Mouse (Mus musculus) embryonic facial prominence, embryonic 12.5 days (tissue): ENCODE data around the gene Foxo1. TPM values are rescaled to one million over a fixed set of nuclear protein-coding genes. Genes with fewer than 3 reads are reported as not detected.

Experiments
- ATAC-seq: fragments of 200-750 bp; cut with Nextera tagmentation; 2 replicates; pipeline ENCODE4 v1.8.0; 2017; ENCODE audit not compliant: insufficient number of reproducible peaks, insufficient read depth, low FRiP score, low TSS enrichment
- H3K27ac ChIP-seq: fragments of 300-500 bp; sonication (generic); 2 replicates; pipeline ENCODE4 v1.5.1; 2016; ENCODE audit warnings: mild to moderate bottlenecking
- H3K27me3 ChIP-seq: fragments of 300-500 bp; sonication (generic); 2 replicates; pipeline ENCODE4 v1.6.1; 2016; ENCODE audit warnings: mild to moderate bottlenecking, moderate library complexity
- H3K36me3 ChIP-seq: fragments of 300-500 bp; sonication (generic); 2 replicates; pipeline ENCODE4 v1.6.1; 2016; ENCODE audit warnings: mild to moderate bottlenecking
- H3K4me1 ChIP-seq: fragments of 300-500 bp; sonication (generic); 2 replicates; pipeline ENCODE4 v1.6.1; 2016
- H3K4me2 ChIP-seq: fragments of 300-500 bp; sonication (generic); replicated peaks from 2 replicates; pipeline ENCODE4 v1.6.1; 2016; ENCODE audit warnings: mild to moderate bottlenecking, moderate library complexity
- H3K4me3 ChIP-seq: fragments of 300-500 bp; sonication (generic); 2 replicates; pipeline ENCODE4 v1.5.1; 2016; ENCODE audit warnings: mild to moderate bottlenecking
- H3K9ac ChIP-seq: fragments of 300-500 bp; sonication (generic); 2 replicates; pipeline ENCODE4 v1.6.1; 2016; ENCODE audit warnings: mild to moderate bottlenecking, moderate library complexity
- H3K9me3 ChIP-seq: fragments of 300-500 bp; sonication (generic); 2 replicates; pipeline ENCODE4 v1.6.1; 2016; ENCODE audit warnings: mild to moderate bottlenecking, moderate library complexity
- WGBS: fragments of 180-500 bp; shearing (Covaris S2); methylation state at CpG from one replicate; pipeline ENCODE4 v1.1.7; 2016; 5-methylcytosine and 5-hydroxymethylcytosine counted together
- polyA plus RNA-seq: library from polyadenylated mRNA; unstranded; fragments of >200 nt; fragmentation: Nextera tagmentation; extraction: Ambion mirVana; gene quantifications from 2 replicates; pipeline ENCODE4 v1.2.1, GENCODE M21; 2016

The Foxo1 gene
- polyA plus RNA-seq, 1 experiment from 2014 or later = 7.7 TPM

GRCm38 (mm10) chr3:52390766-52391665 lies 122.9 kb downstream of the Foxo1 start:
- Histone ChIP-seq H3K4me1 (no peaks in the 10 kb centered on the region), H3K27ac (no peak overlapping the region), H3K4me3 (no peak overlapping the region), H3K9me3 (no peaks in the 10 kb centered on the region), H3K36me3 (no peaks in the 10 kb centered on the region), H3K9ac (no peak overlapping the region), H3K27me3 (no peaks in the 10 kb centered on the region), H3K4me2 (no peak overlapping the region)
- no peak for ATAC-seq
- WGBS = 72% methylated on average over 17 of the region's 17 CpGs

- Histone ChIP-seq H3K9me3 (no peaks in the 10 kb centered on the region), H3K4me3 (no peak overlapping the region), H3K27me3 (no peaks in the 10 kb centered on the region), H3K4me1 (no peaks in the 10 kb centered on the region), H3K27ac (no peak overlapping the region), H3K9ac (no peak overlapping the region), H3K36me3 (no peaks in the 10 kb centered on the region), H3K4me2 (no peak overlapping the region)
- WGBS = 77% methylated on average over 6 of the region's 6 CpGs
- no peak for ATAC-seq
Measured at GRCm38 (mm10) chr3:52391897-52392296, 123.8 kb downstream of the Foxo1 start.

GRCm38 (mm10) chr3:52392521-52392920 lies 124.4 kb downstream of the Foxo1 start:
- 78% methylated on average over 2 of the region's 2 CpGs for WGBS
- no peaks in the 10 kb centered on the region for H3K9me3 ChIP-seq
- no peak for ATAC-seq
- no peak overlapping the region for H3K4me2 ChIP-seq
- H3K4me1 ChIP-seq = no peaks in the 10 kb centered on the region
- no peak overlapping the region for H3K4me3 ChIP-seq
- no peaks in the 10 kb centered on the region for H3K27me3 ChIP-seq
- H3K27ac ChIP-seq = no peak overlapping the region
- no peak overlapping the region for H3K9ac ChIP-seq
- no peaks in the 10 kb centered on the region for H3K36me3 ChIP-seq

- 56% methylated on average over 10 of the region's 10 CpGs for WGBS
- H3K36me3 ChIP-seq = no peaks in the 10 kb centered on the region
- H3K27me3 ChIP-seq = no peaks in the 10 kb centered on the region
- no peaks in the 10 kb centered on the region for H3K9me3 ChIP-seq
- ATAC-seq = no peak
- H3K27ac ChIP-seq = no peak overlapping the region
- H3K4me3 ChIP-seq = no peak overlapping the region
- no peak overlapping the region for H3K4me2 ChIP-seq
- no peak overlapping the region for H3K9ac ChIP-seq
- no peaks in the 10 kb centered on the region for H3K4me1 ChIP-seq
Measured at GRCm38 (mm10) chr3:52393171-52393570, 125.0 kb downstream of the Foxo1 start.

- Histone ChIP-seq H3K4me2 (no peak overlapping the region), H3K4me3 (no peak overlapping the region), H3K9ac (no peak overlapping the region), H3K4me1 (peaks cover 13% of the 10 kb centered on the region), H3K27me3 (no peaks in the 10 kb centered on the region), H3K9me3 (no peaks in the 10 kb centered on the region), H3K27ac (no peak overlapping the region), H3K36me3 (no peaks in the 10 kb centered on the region)
- no peak for ATAC-seq
- WGBS = 80% methylated on average over 13 of the region's 13 CpGs
Measured at GRCm38 (mm10) chr3:52396121-52396731, 128.1 kb downstream of the Foxo1 start.

GRCm38 (mm10) chr3:52396951-52397615 lies 128.9 kb downstream of the Foxo1 start:
- H3K4me3 ChIP-seq = no peak overlapping the region
- 71% methylated on average over 10 of the region's 10 CpGs for WGBS
- no peaks in the 10 kb centered on the region for H3K36me3 ChIP-seq
- H3K9me3 ChIP-seq = no peaks in the 10 kb centered on the region
- ATAC-seq = no peak
- H3K4me2 ChIP-seq = no peak overlapping the region
- no peak overlapping the region for H3K9ac ChIP-seq
- no peak overlapping the region for H3K27ac ChIP-seq
- H3K27me3 ChIP-seq = no peaks in the 10 kb centered on the region
- peaks cover 19% of the 10 kb centered on the region for H3K4me1 ChIP-seq

- no peak for ATAC-seq
- Histone ChIP-seq H3K9me3 (no peaks in the 10 kb centered on the region), H3K4me1 (peaks cover 19% of the 10 kb centered on the region), H3K4me2 (no peak overlapping the region), H3K36me3 (no peaks in the 10 kb centered on the region), H3K27me3 (no peaks in the 10 kb centered on the region), H3K27ac (no peak overlapping the region), H3K9ac (no peak overlapping the region), H3K4me3 (no peak overlapping the region)
- WGBS = 71% methylated on average over 8 of the region's 8 CpGs
Measured at GRCm38 (mm10) chr3:52397961-52398360, 129.8 kb downstream of the Foxo1 start.

- H3K27ac ChIP-seq = no peak overlapping the region
Measured at GRCm38 (mm10) chr3:52400284-52401161, 132.4 kb downstream of the Foxo1 start.

GRCm38 (mm10) chr3:52401162-52401928 lies 133.2 kb downstream of the Foxo1 start:
- H3K4me1 ChIP-seq = peaks cover 24% of the 10 kb centered on the region
- 0 out of 2 replicates have a peak, but pooled peaks have one; percentile 13 for ATAC-seq
- H3K9ac ChIP-seq = peak overlapping the region; percentile 41
- peak overlapping the region; percentile 30 for H3K4me3 ChIP-seq
- H3K4me2 ChIP-seq = peak overlapping the region; percentile 65
- no peaks in the 10 kb centered on the region for H3K36me3 ChIP-seq
- 2% methylated on average over 26 of the region's 26 CpGs for WGBS
- H3K27me3 ChIP-seq = no peaks in the 10 kb centered on the region
- no peak overlapping the region for H3K27ac ChIP-seq
- no peaks in the 10 kb centered on the region for H3K9me3 ChIP-seq

More at GRCm38 (mm10) chr3:52400284-52401161, 132.4 kb downstream of the Foxo1 start:
- Histone ChIP-seq H3K9ac (no peak overlapping the region), H3K36me3 (no peaks in the 10 kb centered on the region), H3K4me1 (peaks cover 24% of the 10 kb centered on the region), H3K4me3 (peak overlapping the region; percentile 30; the same call in 1 of the 2 replicates), H3K27me3 (no peaks in the 10 kb centered on the region), H3K4me2 (peak overlapping the region; percentile 65), H3K9me3 (no peaks in the 10 kb centered on the region)
- no peak for ATAC-seq
- 7% methylated on average over 19 of the region's 19 CpGs for WGBS
